In the genomic region with DNA sequence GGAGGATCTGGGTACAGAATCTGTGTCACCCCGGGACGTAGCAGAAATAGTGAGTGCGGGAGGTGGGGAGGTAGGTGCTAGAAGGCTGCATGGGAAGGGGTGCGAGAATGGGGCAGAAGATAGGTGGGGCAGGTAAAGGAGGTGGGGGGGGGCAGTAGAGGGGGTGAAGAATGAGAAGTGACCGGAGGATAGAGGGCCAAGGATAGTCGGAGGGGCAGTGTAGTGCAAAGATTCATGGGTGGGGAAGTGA, we compare ENCODE assay signal across 7 mouse cellular contexts. TPM values are rescaled to one million over a fixed set of nuclear protein-coding genes. Genes with fewer than 3 reads are reported as not detected.
DNase-seq lines count a peak whose midpoint lies in the region; ATAC-seq and TF ChIP-seq lines count a peak whose summit lies in the region.

No protein-coding gene starts in this region.

- H3K9me3 ChIP-seq in lung, postnatal 0 days (ENCODE audit: low read length), result no peaks in the 10 kb centered on the region
- H3K9me3 ChIP-seq in forebrain, embryonic 11.5 days (ENCODE audit: control insufficient read depth, low read length), result no peaks in the 10 kb centered on the region
- H3K9me3 ChIP-seq in limb, embryonic 10.5 days (replicated peaks), result no peaks in the 10 kb centered on the region
- no peaks in the 10 kb centered on the region for H3K9me3 ChIP-seq in neural tube, embryonic 15.5 days (replicated peaks)

- DNase-seq in lung, postnatal 0 days (ENCODE audit: low spot score), result no peak
- no peak for DNase-seq in lung, postnatal 36 days
- DNase-seq in forebrain, embryonic 11.5 days (ENCODE audit: low spot score), result no peak
- peak; percentile 36 for DNase-seq in limb, embryonic 10.5 days (ENCODE audit: low spot score)
- no peak for DNase-seq in spleen, adult 12 weeks (ENCODE audit: low spot score)
- DNase-seq in cerebellum, adult 9-11 months, result no peak

- TF ChIP-seq EP300 in lung, postnatal 0 days (IDR thresholded peaks at IDR 0.05), result no peak

- H3K27me3 ChIP-seq in lung, postnatal 0 days (replicated peaks; ENCODE audit: insufficient read depth, low read length), result no peaks in the 10 kb centered on the region
- no peaks in the 10 kb centered on the region for H3K27me3 ChIP-seq in forebrain, embryonic 11.5 days (ENCODE audit: control insufficient read depth, insufficient read depth, low read length)
- no peaks in the 10 kb centered on the region for H3K27me3 ChIP-seq in limb, embryonic 10.5 days (ENCODE audit: low read depth, poor library complexity, severe bottlenecking)
- no peaks in the 10 kb centered on the region for H3K27me3 ChIP-seq in neural tube, embryonic 15.5 days (replicated peaks)

- peak overlapping the region; percentile 90 for H3K27ac ChIP-seq in lung, postnatal 0 days (ENCODE audit: low read length)
- H3K27ac ChIP-seq in forebrain, embryonic 11.5 days (ENCODE audit: low read depth, low read length), result no peak overlapping the region
- peak overlapping the region; percentile 90 for H3K27ac ChIP-seq in limb, embryonic 10.5 days
- H3K27ac ChIP-seq in neural tube, embryonic 15.5 days (replicated peaks), result peak overlapping the region; percentile 72

- 2% methylated on average over 6 of the region's 6 CpGs for WGBS in lung, postnatal 0 days
- WGBS in forebrain, embryonic 11.5 days, result 5% methylated on average over 6 of the region's 6 CpGs
- WGBS in limb, embryonic 10.5 days, result 1% methylated on average over 6 of the region's 6 CpGs
- WGBS in neural tube, embryonic 15.5 days, result 3% methylated on average over 6 of the region's 6 CpGs

- TF ChIP-seq CTCF in lung, postnatal 0 days (IDR thresholded peaks at IDR 0.05), result no peak

- H3K4me3 ChIP-seq in lung, postnatal 0 days (ENCODE audit: low read depth, low read length), result peak overlapping the region; percentile 55
- H3K4me3 ChIP-seq in forebrain, embryonic 11.5 days (ENCODE audit: low read depth, low read length), result peak overlapping the region; percentile 55
- peak overlapping the region; percentile 68 for H3K4me3 ChIP-seq in limb, embryonic 10.5 days
- H3K4me3 ChIP-seq in neural tube, embryonic 15.5 days (replicated peaks), result peak overlapping the region; percentile 56

- H3K9ac ChIP-seq in lung, postnatal 0 days (replicated peaks; ENCODE audit: low read depth), result no peak overlapping the region
- peak overlapping the region; percentile 74 for H3K9ac ChIP-seq in forebrain, embryonic 11.5 days (ENCODE audit: low read length)
- H3K9ac ChIP-seq in neural tube, embryonic 15.5 days (replicated peaks), result peak overlapping the region; percentile 55

- H3K4me2 ChIP-seq in lung, postnatal 0 days (replicated peaks; ENCODE audit: low read depth, low read length), result peak overlapping the region; percentile 70
- H3K4me2 ChIP-seq in forebrain, embryonic 11.5 days (ENCODE audit: low read depth, low read length, severe bottlenecking), result peak overlapping the region; percentile 85
- peak overlapping the region; percentile 94 for H3K4me2 ChIP-seq in neural tube, embryonic 15.5 days

- no peak for ATAC-seq in lung, postnatal 0 days
- ATAC-seq in forebrain, embryonic 11.5 days (replicated peaks; ENCODE audit: low FRiP score), result no peak
- peak; percentile 4; the same call in 1 of the 2 replicates for ATAC-seq in neural tube, embryonic 15.5 days (ENCODE audit: low FRiP score)

- H3K4me1 ChIP-seq in lung, postnatal 0 days (ENCODE audit: insufficient read depth, low read depth, low read length), result 0 out of 2 replicates have a peak, but pooled peaks cover 2% of the 10 kb centered on the region
- no peaks in the 10 kb centered on the region; the same call in 1 of the 2 replicates for H3K4me1 ChIP-seq in forebrain, embryonic 11.5 days (replicated peaks; ENCODE audit: control insufficient read depth, insufficient read depth, low read length)
- H3K4me1 ChIP-seq in limb, embryonic 10.5 days, result peaks cover 32% of the 10 kb centered on the region
- H3K4me1 ChIP-seq in neural tube, embryonic 15.5 days, result peaks cover 33% of the 10 kb centered on the region

- no peaks in the 10 kb centered on the region for H3K36me3 ChIP-seq in lung, postnatal 0 days (ENCODE audit: insufficient read depth, low read length)
- H3K36me3 ChIP-seq in forebrain, embryonic 11.5 days (ENCODE audit: control insufficient read depth, insufficient read depth, low read length), result no peaks in the 10 kb centered on the region
- peaks cover 4% of the 10 kb centered on the region; the same call in 1 of the 2 replicates for H3K36me3 ChIP-seq in limb, embryonic 10.5 days
- no peaks in the 10 kb centered on the region for H3K36me3 ChIP-seq in neural tube, embryonic 15.5 days

RNA-seq across cellular contexts. Expression of a gene that starts 0.7 kb away (rescaled TPM):
- polyA plus RNA-seq in lung, postnatal 0 days (2015; fragmentation: Nextera tagmentation; extraction: Ambion mirVana), result 98.3 and 117 TPM in 2 replicates
- polyA plus RNA-seq in forebrain, embryonic 11.5 days (2014; fragmentation: Nextera tagmentation; extraction: Ambion mirVana), result 66.8 and 70.9 TPM in 2 replicates
- polyA plus RNA-seq in limb, embryonic 10.5 days (2016; fragmentation: Nextera tagmentation; extraction: Ambion mirVana), result 63.2 and 65.4 TPM in 2 replicates
- polyA plus RNA-seq in neural tube, embryonic 15.5 days (2015; fragmentation: Nextera tagmentation; extraction: Ambion mirVana), result 38.9 and 57.6 TPM in 2 replicates

RNA-seq across cellular contexts. Expression of a gene that starts 17.9 kb away (rescaled TPM):
- not detected in 2 replicates for polyA plus RNA-seq in lung, postnatal 0 days (2015; fragmentation: Nextera tagmentation; extraction: Ambion mirVana)
- polyA plus RNA-seq in forebrain, embryonic 11.5 days (2014; fragmentation: Nextera tagmentation; extraction: Ambion mirVana), result not detected in 2 replicates
- polyA plus RNA-seq in limb, embryonic 10.5 days (2016; fragmentation: Nextera tagmentation; extraction: Ambion mirVana), result not detected in 2 replicates
- polyA plus RNA-seq in neural tube, embryonic 15.5 days (2015; fragmentation: Nextera tagmentation; extraction: Ambion mirVana), result not detected in 2 replicates

RNA-seq across cellular contexts. Expression of a gene that starts 18.5 kb away (rescaled TPM):
- not detected in 2 replicates for polyA plus RNA-seq in lung, postnatal 0 days (2015; fragmentation: Nextera tagmentation; extraction: Ambion mirVana)
- not detected in 2 replicates for polyA plus RNA-seq in forebrain, embryonic 11.5 days (2014; fragmentation: Nextera tagmentation; extraction: Ambion mirVana)
- polyA plus RNA-seq in limb, embryonic 10.5 days (2016; fragmentation: Nextera tagmentation; extraction: Ambion mirVana), result not detected in 2 replicates
- not detected in 2 replicates for polyA plus RNA-seq in neural tube, embryonic 15.5 days (2015; fragmentation: Nextera tagmentation; extraction: Ambion mirVana)

RNA-seq across cellular contexts. Expression of a gene that starts 30.0 kb away (rescaled TPM):
- not detected in 2 replicates for polyA plus RNA-seq in lung, postnatal 0 days (2015; fragmentation: Nextera tagmentation; extraction: Ambion mirVana)
- not detected in 2 replicates for polyA plus RNA-seq in forebrain, embryonic 11.5 days (2014; fragmentation: Nextera tagmentation; extraction: Ambion mirVana)
- not detected in 2 replicates for polyA plus RNA-seq in limb, embryonic 10.5 days (2016; fragmentation: Nextera tagmentation; extraction: Ambion mirVana)
- not detected in 2 replicates for polyA plus RNA-seq in neural tube, embryonic 15.5 days (2015; fragmentation: Nextera tagmentation; extraction: Ambion mirVana)

RNA-seq across cellular contexts. Expression of a gene that starts 30.0 kb away (rescaled TPM):
- not detected in 2 replicates for polyA plus RNA-seq in lung, postnatal 0 days (2015; fragmentation: Nextera tagmentation; extraction: Ambion mirVana)
- not detected in 2 replicates for polyA plus RNA-seq in forebrain, embryonic 11.5 days (2014; fragmentation: Nextera tagmentation; extraction: Ambion mirVana)
- not detected in 2 replicates for polyA plus RNA-seq in limb, embryonic 10.5 days (2016; fragmentation: Nextera tagmentation; extraction: Ambion mirVana)
- not detected in 2 replicates for polyA plus RNA-seq in neural tube, embryonic 15.5 days (2015; fragmentation: Nextera tagmentation; extraction: Ambion mirVana)
